16 mouse cellular contexts compared by ENCODE assay signal in the genomic region with DNA sequence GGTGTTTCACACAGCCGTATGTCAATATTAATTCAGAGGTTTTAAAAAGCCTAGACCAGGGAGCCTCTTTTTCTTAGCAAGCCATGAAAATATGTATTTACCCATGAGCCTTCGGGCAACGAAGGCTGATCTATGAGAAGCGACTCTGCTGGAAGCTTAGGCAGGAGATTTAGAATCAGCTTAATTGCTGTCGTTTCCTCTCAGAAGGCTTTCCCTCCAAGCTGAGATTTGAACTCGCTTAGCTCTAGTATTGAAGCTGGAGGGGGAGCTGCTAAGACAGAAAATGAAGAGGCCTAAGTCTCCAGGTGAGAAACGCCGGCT.
DNase-seq lines count a peak whose midpoint lies in the region; ATAC-seq and TF ChIP-seq lines count a peak whose summit lies in the region.
"Had no signal": no experiment of that assay in that cellular context is flagged by ENCODE, and none has a peak within 500 bp of the region (broad histone marks: within the 10 kb centered on the region; RNA-seq: fewer than 3 reads in every experiment).

No protein-coding gene starts in this region.

- no peaks in the 10 kb centered on the region for H3K4me1 ChIP-seq in embryonic facial prominence, embryonic 12.5 days
- peaks cover 12% of the 10 kb centered on the region for H3K4me1 ChIP-seq in embryonic facial prominence, embryonic 10.5 days
- H3K4me1 ChIP-seq in limb, embryonic 15.5 days = peaks cover 9% of the 10 kb centered on the region
- peaks cover 15% of the 10 kb centered on the region for H3K4me1 ChIP-seq in limb, embryonic 10.5 days
- peaks cover 20% of the 10 kb centered on the region for H3K4me1 ChIP-seq in spleen, adult 2 months (ENCODE audit: control insufficient read depth, insufficient read depth, insufficient read length)

- no peak for ATAC-seq in embryonic facial prominence, embryonic 12.5 days (ENCODE audit: insufficient number of reproducible peaks, insufficient read depth, low FRiP score, low TSS enrichment)
- ATAC-seq in limb, embryonic 15.5 days (ENCODE audit: insufficient number of reproducible peaks, low FRiP score, low TSS enrichment, low read depth) = no peak
- no peak for ATAC-seq in granulocyte monocyte progenitor cell, adult 5-6 weeks (replicated peaks; ENCODE audit: poor library complexity, severe bottlenecking)
- ATAC-seq: Patski had no signal

- no peak overlapping the region for H3K4me2 ChIP-seq in embryonic facial prominence, embryonic 12.5 days (replicated peaks)
- no peak overlapping the region for H3K4me2 ChIP-seq in limb, embryonic 15.5 days
- H3K4me2 ChIP-seq: midbrain, embryonic 12.5 days had no signal

- peak overlapping the region; percentile 36; the same call in 1 of the 2 replicates for H3K27ac ChIP-seq in embryonic facial prominence, embryonic 12.5 days
- H3K27ac ChIP-seq in embryonic facial prominence, embryonic 10.5 days (replicated peaks) = no peak overlapping the region; the same call in 1 of the 2 replicates
- 0 out of 2 replicates have a peak overlapping the region, but pooled peaks have one; percentile 22 for H3K27ac ChIP-seq in limb, embryonic 15.5 days
- H3K27ac ChIP-seq in limb, embryonic 10.5 days = no peak overlapping the region
- H3K27ac ChIP-seq in spleen, adult 2 months (ENCODE audit: insufficient read depth, low read length) = peak overlapping the region; percentile 47
- H3K27ac ChIP-seq: midbrain, embryonic 12.5 days had no signal

- no peak overlapping the region for H3K4me3 ChIP-seq in embryonic facial prominence, embryonic 12.5 days
- H3K4me3 ChIP-seq in embryonic facial prominence, embryonic 10.5 days = no peak overlapping the region
- H3K4me3 ChIP-seq in limb, embryonic 15.5 days = no peak overlapping the region
- H3K4me3 ChIP-seq in limb, embryonic 10.5 days = no peak overlapping the region
- no peak overlapping the region for H3K4me3 ChIP-seq in spleen, adult 2 months (ENCODE audit: extremely low read depth, insufficient read depth, insufficient read length)
- H3K4me3 ChIP-seq: erythroblast, embryonic 14.5 days; midbrain, embryonic 12.5 days had no signal

- TF ChIP-seq CTCF in spleen, adult 2 months (IDR thresholded peaks at IDR 0.05; ENCODE audit: extremely low read depth, insufficient read depth, insufficient read length, insufficient replicate concordance) = no peak

- H3K9me3 ChIP-seq in embryonic facial prominence, embryonic 12.5 days = no peaks in the 10 kb centered on the region
- no peaks in the 10 kb centered on the region for H3K9me3 ChIP-seq in embryonic facial prominence, embryonic 10.5 days
- no peaks in the 10 kb centered on the region for H3K9me3 ChIP-seq in limb, embryonic 15.5 days
- no peaks in the 10 kb centered on the region for H3K9me3 ChIP-seq in limb, embryonic 10.5 days (replicated peaks)
- H3K9me3 ChIP-seq: midbrain, embryonic 12.5 days had no signal

- H3K27me3 ChIP-seq in embryonic facial prominence, embryonic 12.5 days = no peaks in the 10 kb centered on the region
- no peaks in the 10 kb centered on the region for H3K27me3 ChIP-seq in embryonic facial prominence, embryonic 10.5 days (replicated peaks; ENCODE audit: low read depth, poor library complexity, severe bottlenecking)
- H3K27me3 ChIP-seq in limb, embryonic 15.5 days = no peaks in the 10 kb centered on the region
- no peaks in the 10 kb centered on the region for H3K27me3 ChIP-seq in limb, embryonic 10.5 days (ENCODE audit: low read depth, poor library complexity, severe bottlenecking)
- H3K27me3 ChIP-seq in spleen, adult 2 months (ENCODE audit: control insufficient read depth, insufficient read depth, low read length) = no peaks in the 10 kb centered on the region
- H3K27me3 ChIP-seq: midbrain, embryonic 12.5 days; Patski had no signal

- H3K36me3 ChIP-seq in embryonic facial prominence, embryonic 12.5 days = no peaks in the 10 kb centered on the region
- no peaks in the 10 kb centered on the region for H3K36me3 ChIP-seq in embryonic facial prominence, embryonic 10.5 days (replicated peaks)
- H3K36me3 ChIP-seq in limb, embryonic 15.5 days = no peaks in the 10 kb centered on the region
- H3K36me3 ChIP-seq in limb, embryonic 10.5 days = no peaks in the 10 kb centered on the region
- no peaks in the 10 kb centered on the region for H3K36me3 ChIP-seq in spleen, adult 2 months (ENCODE audit: control insufficient read depth, insufficient read depth, low read length)
- H3K36me3 ChIP-seq: midbrain, embryonic 12.5 days had no signal

- H3K9ac ChIP-seq in embryonic facial prominence, embryonic 12.5 days = no peak overlapping the region
- no peak overlapping the region for H3K9ac ChIP-seq in limb, embryonic 15.5 days
- H3K9ac ChIP-seq: midbrain, embryonic 12.5 days had no signal

- 64% methylated on average over 8 of the region's 8 CpGs for WGBS in embryonic facial prominence, embryonic 12.5 days
- WGBS in embryonic facial prominence, embryonic 10.5 days = 71% methylated on average over 8 of the region's 8 CpGs
- WGBS in limb, embryonic 15.5 days = 53% methylated on average over 8 of the region's 8 CpGs
- 79% methylated on average over 8 of the region's 8 CpGs for WGBS in limb, embryonic 10.5 days
- 41% methylated on average over 8 of the region's 8 CpGs for WGBS in spleen, adult 2 months

- no peak for DNase-seq in embryonic facial prominence, embryonic 10.5 days (ENCODE audit: low spot score)
- no peak for DNase-seq in limb, embryonic 10.5 days (ENCODE audit: low spot score)
- DNase-seq in spleen, adult 2 months (ENCODE audit: low read depth in 1 of 2, low spot score in 2 of 2) = no peak
- DNase-seq in spleen, adult 12 weeks (ENCODE audit: low spot score) = no peak
- no peak for DNase-seq in thymus, postnatal 14 days
- DNase-seq: cerebellum, adult 2 months; gastrocnemius, postnatal 14 days; kidney, postnatal 25 days; layer of hippocampus, postnatal 36 days; right cerebral cortex, adult 18-20 months had no signal

- no peak for TF ChIP-seq POLR2A in spleen, adult 2 months (IDR thresholded peaks at IDR 0.05; ENCODE audit: low read depth, low read length)

Comparison
In these comparisons a context has a peak if more than half of its experiments do, and no peak if none do; other contexts are left out.
1. H3K27ac ChIP-seq: peak in embryonic facial prominence, embryonic 12.5 days (single experiment), limb, embryonic 15.5 days (single experiment) and spleen, adult 2 months (single experiment); none in embryonic facial prominence, embryonic 10.5 days (single experiment) and limb, embryonic 10.5 days (single experiment).